Mouse (Mus musculus) megakaryocyte, embryonic 14.5 days (primary cell): ENCODE data around the gene Tcn2.

ENCODE experiments used
- FLI1 ChIP-seq: IDR thresholded peaks from 2 replicates; pipeline ENCODE4 v1.6.1; 2012; ENCODE audit warnings: low read length, inconsistent platforms, mixed read lengths
- GATA1 ChIP-seq: IDR thresholded peaks from 3 replicates; pipeline ENCODE4 v1.6.1; 2012; ENCODE audit warnings: mixed read lengths, low read length, inconsistent platforms, borderline replicate concordance

GRCm38 (mm10) chr11:3921281-3921850 lies 10.6 kb downstream of the Tcn2 start:
- TF ChIP-seq GATA1 (no peak), FLI1 (no peak)
